Mouse (Mus musculus): ENCODE measurements around the gene Gm8926.
"Not testable (repeated sequence)": the region's sequence is repeated elsewhere in the genome, so short reads cannot be mapped to it uniquely, and the experiment has no call there.

Gene Gm8926

GRCm38 (mm10) chr5:11770248-11770647 is at the start of gene Gm8926:
Gene Gm8926, plus strand, starts transcription at chr5:11770548.
- in situ Hi-C loops (cut with MboI, MseI) = not testable (repeated sequence)
